Mouse (Mus musculus) embryo, embryonic 9.5 days (tissue): Measurements from ENCODE around the gene Naip1.
A peak's percentile ranks its signal among the peaks of the same experiment; 100 is the strongest.
"Not testable (repeated sequence)": the region's sequence is repeated elsewhere in the genome, so short reads cannot be mapped to it uniquely, and the experiment has no call there.

ENCODE experiments used
- DNase-seq: peaks from one replicate; pipeline ENCODE4 v3.0.0-alpha.2; 2017; ENCODE audit errors: extremely low spot score

The Naip1 gene

GRCm38 (mm10) chr13:100402930-100403637 lies 49.6 kb downstream of the Naip1 start:
- DNase-seq: not testable (repeated sequence)

- DNase-seq: peak; percentile 27
Measured at GRCm38 (mm10) chr13:100391021-100391420, 61.6 kb downstream of the Naip1 start.

GRCm38 (mm10) chr13:100370536-100370935 lies 82.1 kb downstream of the Naip1 start:
- DNase-seq: no peak
